Mouse (Mus musculus) testis, adult 2 months (tissue): ENCODE measurements around the gene Eno2.

Experiments
- CTCF ChIP-seq: fragments of 200-500 bp; IDR thresholded peaks from 2 replicates; pipeline ENCODE4 v1.5.1; 2012; ENCODE audit warnings: low read depth, mild to moderate bottlenecking, inconsistent platforms, low read length, moderate library complexity; ENCODE audit not compliant: control insufficient read depth, insufficient read depth, insufficient replicate concordance
- POLR2A ChIP-seq: fragments of 200-500 bp; IDR thresholded peaks from 2 replicates; pipeline ENCODE4 v1.6.1; 2012; ENCODE audit warnings: low read depth, mild to moderate bottlenecking, inconsistent platforms, low read length, moderate library complexity; ENCODE audit not compliant: control insufficient read depth

DNA sequence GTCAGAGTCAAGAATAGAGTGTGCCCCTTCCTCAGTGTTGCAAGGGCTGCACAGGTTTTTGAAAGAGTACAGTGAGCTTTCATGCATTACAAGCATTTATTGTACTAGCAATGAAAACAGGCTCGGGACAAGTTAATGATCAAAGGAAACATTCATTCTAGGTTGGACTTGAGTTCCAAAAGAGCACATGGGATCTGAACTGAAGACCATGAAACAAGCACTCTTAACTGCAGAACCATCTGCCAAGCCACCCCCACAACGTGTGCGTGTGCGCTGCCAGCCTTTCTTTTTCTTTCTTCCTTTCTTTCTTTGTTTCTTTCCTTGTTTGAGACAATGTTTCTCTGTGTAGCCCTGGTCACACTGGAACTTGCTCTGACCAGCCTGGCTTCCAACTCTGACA is 26.3 kb upstream of the Eno2 start:
- no peak for TF ChIP-seq CTCF
- TF ChIP-seq POLR2A: no peak
